In genomic region chr10:75940520-75940919, GRCm38 (mm10) we compare ENCODE assay signal across 15 mouse cellular contexts. TPM values are rescaled to one million over a fixed set of nuclear protein-coding genes. Genes with fewer than 3 reads are reported as not detected.
A peak's percentile ranks its signal among the peaks of the same experiment; 100 is the strongest.
DNase-seq lines count a peak whose midpoint lies in the region; ATAC-seq and TF ChIP-seq lines count a peak whose summit lies in the region.
"Had no signal": no experiment of that assay in that cellular context is flagged by ENCODE, and none has a peak within 500 bp of the region (broad histone marks: within the 10 kb centered on the region; RNA-seq: fewer than 3 reads in every experiment).

Gm867 (minus strand) TSS chr10:75940672.

- intact Hi-C loops in heart, postnatal 14 days (cut with DNase I) = no loop called here

- no peak within 1 kb of the TSS; the same call in 1 of the 2 replicates for H3K4me3 ChIP-seq in heart, embryonic 10.5 days
- peak within 1 kb of the TSS; percentile 45; the same call in 1 of the 2 replicates for H3K4me3 ChIP-seq in G1E (ENCODE audit: low read depth, low read length)
- H3K4me3 ChIP-seq in liver, embryonic 15.5 days (replicated peaks) = peak within 1 kb of the TSS; percentile 71
- H3K4me3 ChIP-seq: gastrocnemius, adult 2 months had no signal

- WGBS in heart, embryonic 10.5 days = 73% methylated on average over 5 of the region's 5 CpGs
- WGBS in liver, embryonic 15.5 days (ENCODE audit: insufficient replicate concordance) = 79% methylated on average over 5 of the region's 5 CpGs

- peak within 1 kb of the TSS; percentile 97 for H3K4me2 ChIP-seq in liver, embryonic 15.5 days

- no peak for DNase-seq in heart, embryonic 10.5 days (ENCODE audit: low spot score)
- DNase-seq in heart, postnatal 14 days = no peak
- peak; percentile 40 to 48 for DNase-seq in kidney, postnatal 36 days
- no peak for DNase-seq in kidney, adult 18-20 months
- DNase-seq in G1E (ENCODE audit: low spot score) = no peak
- no peak for DNase-seq in thymus, adult 18-20 months
- no peak for DNase-seq in layer of hippocampus, adult 9-11 months
- DNase-seq: cerebellum, adult 9-11 months; gastrocnemius, adult 2 months; left cerebral cortex, postnatal 4 days had no signal

- peak within 1 kb of the TSS; percentile 77 for H3K9ac ChIP-seq in liver, embryonic 15.5 days

- no peak for ATAC-seq in G1E (ENCODE audit: extremely low read depth, insufficient number of reproducible peaks, low FRiP score, poor library complexity, severe bottlenecking)
- no peak for ATAC-seq in liver, embryonic 15.5 days (ENCODE audit: insufficient read depth)
- ATAC-seq: forebrain, embryonic 14.5 days; midbrain, embryonic 16.5 days; Patski had no signal

- no peaks in the 10 kb centered on the region for H3K9me3 ChIP-seq in heart, embryonic 10.5 days
- H3K9me3 ChIP-seq in G1E (replicated peaks) = no peaks in the 10 kb centered on the region
- no peaks in the 10 kb centered on the region for H3K9me3 ChIP-seq in liver, embryonic 15.5 days (replicated peaks)

- TF ChIP-seq CTCF in G1E (IDR thresholded peaks at IDR 0.05; ENCODE audit: low read depth, low read length) = no peak

- peaks cover 22% of the 10 kb centered on the region for H3K27me3 ChIP-seq in heart, embryonic 10.5 days (ENCODE audit: insufficient read depth, poor library complexity, severe bottlenecking)
- no peaks in the 10 kb centered on the region for H3K27me3 ChIP-seq in G1E (ENCODE audit: insufficient read depth, low read length)
- 0 out of 2 replicates have a peak, but pooled peaks cover 7% of the 10 kb centered on the region for H3K27me3 ChIP-seq in liver, embryonic 15.5 days
- H3K27me3 ChIP-seq: Patski had no signal

- H3K27ac ChIP-seq in heart, embryonic 10.5 days = peak within 1 kb of the TSS; percentile 52; the same call in 1 of the 2 replicates
- H3K27ac ChIP-seq in liver, embryonic 15.5 days (replicated peaks) = peak within 1 kb of the TSS; percentile 93

- 0 out of 2 replicates have a peak, but pooled peaks cover 2% of the 10 kb centered on the region for H3K36me3 ChIP-seq in heart, embryonic 10.5 days
- H3K36me3 ChIP-seq in G1E (replicated peaks) = peaks cover 31% of the 10 kb centered on the region
- peaks cover 15% of the 10 kb centered on the region for H3K36me3 ChIP-seq in liver, embryonic 15.5 days (replicated peaks)

- peaks cover 42% of the 10 kb centered on the region for H3K4me1 ChIP-seq in heart, embryonic 10.5 days
- peaks cover 59% of the 10 kb centered on the region for H3K4me1 ChIP-seq in G1E (ENCODE audit: insufficient read depth, low read depth, low read length)
- H3K4me1 ChIP-seq in liver, embryonic 15.5 days (replicated peaks) = peaks cover 59% of the 10 kb centered on the region

RNA-seq across cellular contexts. Expression of gene Gm867, which starts in this region (rescaled TPM):
- 0.39 and 0.76 TPM in 2 replicates for polyA plus RNA-seq in heart, embryonic 10.5 days (2016; fragmentation: Nextera tagmentation; extraction: Ambion mirVana)
- total RNA-seq in heart, postnatal 14 days (2021) = under 1 TPM in 1 of 2 experiments, not detected in 1; 0.24 TPM
- total RNA-seq in G1E (2014; fragmentation: Nextera tagmentation) (3.0 and 45.1 TPM in 2 replicates), G1E (2017) (not detected in 2 replicates)
- polyA plus RNA-seq in G1E (2012) = not detected in 2 replicates
- 25.1 and 27.1 TPM in 2 replicates for polyA plus RNA-seq in liver, embryonic 15.5 days (2015; fragmentation: Nextera tagmentation; extraction: Ambion mirVana)
- total RNA-seq: gastrocnemius, adult 2 months had no signal
- polyA plus RNA-seq: forebrain, embryonic 14.5 days; intestine, embryonic 14.5 days had no signal

Comparison
In these comparisons a context has a peak if more than half of its experiments do, and no peak if none do; other contexts are left out.
1. RNA of gene Gm867 (polyA plus RNA-seq): 25.1 to 27.1 TPM in liver, embryonic 15.5 days; 0.39 to 0.76 TPM in heart, embryonic 10.5 days and not detected in G1E; every median in the first group is over 10 times any median in the second.
2. DNase-seq: peak in kidney, postnatal 36 days (2 of 2); none in heart, embryonic 10.5 days (single experiment), heart, postnatal 14 days (0 of 2), kidney, adult 18-20 months (single experiment), G1E (single experiment), thymus, adult 18-20 months (0 of 2) and layer of hippocampus, adult 9-11 months (single experiment).